Mouse (Mus musculus) intestine, embryonic 16.5 days (tissue): ENCODE results near the gene Tanc1. TPM values are rescaled to one million over a fixed set of nuclear protein-coding genes. Genes with fewer than 3 reads are reported as not detected.
A peak's percentile ranks its signal among the peaks of the same experiment; 100 is the strongest.

ENCODE experiments used
- ATAC-seq: fragments of 200-750 bp; cut with Nextera tagmentation; 2 replicates; pipeline ENCODE4 v1.8.0; 2017; ENCODE audit warnings: moderate TSS enrichment, moderate library complexity
- H3K27ac ChIP-seq: fragments of 300-500 bp; sonication (generic); 2 replicates; pipeline ENCODE4 v1.5.1; 2014; ENCODE audit warnings: mild to moderate bottlenecking, low read length
- H3K27me3 ChIP-seq: fragments of 300-500 bp; sonication (generic); replicated peaks from 2 replicates; pipeline ENCODE4 v1.6.1; 2014; ENCODE audit warnings: low read length, control low read depth, mixed read lengths; ENCODE audit not compliant: control insufficient read depth, insufficient read depth
- H3K36me3 ChIP-seq: fragments of 300-500 bp; sonication (generic); 2 replicates; pipeline ENCODE4 v1.6.1; 2014; ENCODE audit warnings: low read length, control low read depth; ENCODE audit not compliant: control insufficient read depth, insufficient read depth
- H3K4me1 ChIP-seq: fragments of 300-500 bp; sonication (generic); 2 replicates; pipeline ENCODE4 v1.6.1; 2014; ENCODE audit warnings: low read length, control low read depth, mixed read lengths; ENCODE audit not compliant: control insufficient read depth, insufficient read depth
- H3K4me2 ChIP-seq: fragments of 300-500 bp; sonication (generic); 2 replicates; pipeline ENCODE4 v1.6.1; 2014; ENCODE audit warnings: low read depth, low read length, control low read depth
- H3K4me3 ChIP-seq: fragments of 300-500 bp; sonication (generic); 2 replicates; pipeline ENCODE4 v1.5.1; 2014; ENCODE audit warnings: mild to moderate bottlenecking, low read length
- H3K9ac ChIP-seq: fragments of 300-500 bp; sonication (generic); 2 replicates; pipeline ENCODE4 v1.6.1; 2014; ENCODE audit warnings: low read depth, low read length
- H3K9me3 ChIP-seq: fragments of 300-500 bp; sonication (generic); 2 replicates; pipeline ENCODE4 v1.6.1; 2016; ENCODE audit warnings: low read length, control low read depth; ENCODE audit not compliant: control insufficient read depth
- WGBS: fragments of 180-500 bp; shearing (Covaris S2); extraction: QIAGEN DNeasy Blood & Tissue Kit; methylation state at CpG from one replicate; pipeline ENCODE4 v1.1.7; 2014; 5-methylcytosine and 5-hydroxymethylcytosine counted together
- polyA plus RNA-seq: library from polyadenylated mRNA; unstranded; fragments of >200 nt; fragmentation: Nextera tagmentation; extraction: Ambion mirVana; gene quantifications from 2 replicates; pipeline ENCODE4 v1.2.1, GENCODE M21; 2015

Tanc1 gene
- polyA plus RNA-seq, 1 experiment from 2014 or later = 20.8 TPM

DNA sequence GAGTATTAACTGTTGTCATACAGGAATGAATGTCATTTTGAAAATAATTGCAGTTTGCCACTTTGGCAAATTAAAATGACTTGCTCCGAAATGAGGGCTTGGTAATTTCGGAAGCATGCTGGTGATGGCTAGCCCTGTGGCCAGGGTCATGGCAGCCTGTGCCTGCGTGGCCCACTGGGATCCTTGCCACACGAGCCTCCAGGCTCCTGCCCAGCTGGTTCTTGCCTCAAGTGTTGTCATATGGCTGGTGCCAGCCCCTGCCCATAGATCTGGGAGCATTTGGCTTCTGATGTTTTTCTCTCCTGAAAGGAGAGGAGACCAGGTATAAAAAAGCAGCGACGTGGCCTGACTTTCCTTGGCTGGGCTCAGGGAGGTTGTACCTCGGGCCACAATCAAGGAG is 198.2 kb downstream of the Tanc1 start:
- Histone ChIP-seq H3K27ac (no peak overlapping the region), H3K4me2 (no peak overlapping the region), H3K36me3 (peaks cover 7% of the 10 kb centered on the region), H3K4me1 (no peaks in the 10 kb centered on the region), H3K4me3 (no peak overlapping the region), H3K9me3 (no peaks in the 10 kb centered on the region), H3K9ac (no peak overlapping the region), H3K27me3 (no peaks in the 10 kb centered on the region)
- no peak for ATAC-seq
- 94% methylated on average over 7 of the region's 7 CpGs for WGBS

DNA sequence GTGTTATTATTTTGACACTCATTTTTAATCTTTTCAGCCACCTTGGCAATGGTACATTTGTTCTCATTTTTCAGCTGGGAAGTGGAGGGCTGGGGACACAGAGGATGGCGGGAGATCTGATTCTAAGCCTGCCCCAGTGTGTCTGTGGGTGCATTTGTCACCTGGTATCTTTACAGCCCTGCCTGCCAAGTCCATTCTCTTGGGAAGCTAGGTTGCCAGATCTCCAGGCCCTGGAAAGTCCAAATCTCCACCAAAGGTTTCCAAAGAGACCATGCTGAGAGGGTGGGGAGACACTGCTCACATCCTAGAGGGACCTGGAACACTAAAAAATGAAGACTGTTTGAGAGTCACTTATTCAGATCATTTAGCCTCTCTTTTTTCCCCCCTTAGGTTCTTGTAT is 199.4 kb downstream of the Tanc1 start:
- 66% methylated on average over 1 of the region's 1 CpGs for WGBS
- no peak overlapping the region for H3K4me2 ChIP-seq
- H3K9ac ChIP-seq = no peak overlapping the region
- H3K27me3 ChIP-seq = no peaks in the 10 kb centered on the region
- no peak overlapping the region for H3K27ac ChIP-seq
- H3K36me3 ChIP-seq = peaks cover 7% of the 10 kb centered on the region; the same call in 1 of the 2 replicates
- no peaks in the 10 kb centered on the region for H3K4me1 ChIP-seq
- H3K9me3 ChIP-seq = no peaks in the 10 kb centered on the region
- H3K4me3 ChIP-seq = no peak overlapping the region
- ATAC-seq = no peak

DNA sequence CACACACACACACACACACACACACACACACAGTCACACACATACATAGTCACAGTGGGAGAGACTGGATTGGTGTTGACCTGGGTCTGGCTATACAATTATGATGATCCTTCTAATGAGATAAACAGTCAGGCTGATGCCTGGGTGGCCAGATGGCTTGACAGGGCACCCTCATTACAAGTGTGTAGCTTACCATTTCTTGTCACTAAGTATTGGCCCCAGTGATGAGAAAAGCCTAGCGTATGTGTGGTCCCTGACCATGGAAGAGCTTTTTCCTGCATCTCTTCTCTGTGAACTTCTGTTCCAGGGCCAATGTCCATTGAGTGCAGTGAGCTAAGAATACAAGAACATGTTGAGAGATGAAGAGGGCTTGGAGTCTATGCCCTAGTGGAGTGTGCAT is 200.8 kb downstream of the Tanc1 start:
- Histone ChIP-seq H3K4me3 (no peak overlapping the region), H3K4me2 (no peak overlapping the region), H3K27ac (no peak overlapping the region), H3K27me3 (no peaks in the 10 kb centered on the region), H3K36me3 (peaks cover 7% of the 10 kb centered on the region; the same call in 1 of the 2 replicates), H3K9ac (no peak overlapping the region), H3K4me1 (no peaks in the 10 kb centered on the region), H3K9me3 (no peaks in the 10 kb centered on the region)
- no peak for ATAC-seq
- 97% methylated on average over 1 of the region's 1 CpGs for WGBS

DNA sequence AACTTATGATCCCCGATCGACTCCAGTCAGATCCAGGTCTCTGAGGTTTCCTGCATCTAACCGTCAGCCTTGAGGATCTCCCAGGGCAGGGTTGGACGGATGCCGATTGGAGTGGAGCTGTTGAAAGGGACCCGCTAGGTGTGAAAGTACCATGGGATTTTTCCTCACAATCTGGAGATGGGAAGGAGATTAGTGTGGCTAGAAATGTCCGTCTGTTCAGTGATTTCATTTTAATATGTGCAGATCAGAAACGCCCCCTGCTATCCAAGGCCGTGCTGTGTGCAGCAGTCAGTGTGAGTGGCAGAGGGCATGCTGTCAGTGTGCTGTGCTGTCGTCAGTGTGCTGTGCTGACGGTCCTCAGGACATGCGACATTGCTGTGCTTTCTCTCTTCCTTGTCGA is 201.6 kb downstream of the Tanc1 start:
- H3K9ac ChIP-seq = no peak overlapping the region
- H3K27ac ChIP-seq = no peak overlapping the region
- H3K36me3 ChIP-seq = 0 out of 2 replicates have a peak, but pooled peaks cover 4% of the 10 kb centered on the region
- no peak overlapping the region for H3K4me3 ChIP-seq
- no peak for ATAC-seq
- H3K9me3 ChIP-seq = no peaks in the 10 kb centered on the region
- no peaks in the 10 kb centered on the region for H3K27me3 ChIP-seq
- no peak overlapping the region for H3K4me2 ChIP-seq
- 89% methylated on average over 13 of the region's 13 CpGs for WGBS
- no peaks in the 10 kb centered on the region for H3K4me1 ChIP-seq

DNA sequence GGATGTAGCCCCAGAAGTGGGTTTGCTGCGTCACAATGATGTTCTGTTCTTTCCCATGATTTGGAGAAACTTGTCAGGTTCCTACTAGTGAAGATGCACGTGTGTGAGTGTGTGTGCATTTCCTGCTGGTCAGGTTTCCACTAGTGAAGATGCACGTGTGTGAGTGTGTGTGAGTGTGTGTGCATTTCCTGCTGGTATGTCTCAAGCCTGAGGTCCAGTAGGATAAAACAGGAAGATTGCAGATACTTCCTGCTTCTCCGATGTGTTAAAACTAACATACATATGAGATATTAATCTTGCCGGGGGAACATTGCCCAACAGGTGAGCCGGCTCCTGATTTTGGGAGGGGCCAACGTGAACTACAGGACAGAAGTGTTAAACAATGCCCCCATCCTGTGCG is 203.2 kb downstream of the Tanc1 start:
- 0 out of 2 replicates have a peak, but pooled peaks cover 7% of the 10 kb centered on the region for H3K36me3 ChIP-seq
- 78% methylated on average over 8 of the region's 8 CpGs for WGBS

DNA sequence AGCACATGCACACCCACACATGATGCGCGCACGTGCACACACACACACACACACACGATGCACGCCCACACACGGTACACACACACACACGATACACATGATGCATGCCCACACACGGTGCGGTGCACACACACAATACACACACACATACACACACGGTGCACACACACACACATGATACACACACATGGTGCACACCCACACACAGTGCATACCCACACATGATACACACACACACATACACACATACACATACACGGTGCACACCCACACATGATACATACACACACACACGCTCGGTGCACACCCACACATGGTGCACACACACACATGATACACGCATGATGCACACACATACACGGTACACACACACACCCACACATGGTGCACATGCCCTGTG is 206.8 kb downstream of the Tanc1 start:
- Histone ChIP-seq H3K36me3 (0 out of 2 replicates have a peak, but pooled peaks cover 7% of the 10 kb centered on the region), H3K4me2 (no peak overlapping the region), H3K27me3 (no peaks in the 10 kb centered on the region), H3K9me3 (no peaks in the 10 kb centered on the region), H3K9ac (no peak overlapping the region), H3K4me1 (no peaks in the 10 kb centered on the region), H3K4me3 (no peak overlapping the region), H3K27ac (no peak overlapping the region)
- no peak for ATAC-seq
- 96% methylated on average over 15 of the region's 15 CpGs for WGBS

More for the DNA sequence above, 203.2 kb downstream of the Tanc1 start:
- Histone ChIP-seq H3K27me3 (no peaks in the 10 kb centered on the region), H3K9me3 (no peaks in the 10 kb centered on the region), H3K4me1 (no peaks in the 10 kb centered on the region), H3K9ac (no peak overlapping the region), H3K27ac (no peak overlapping the region), H3K4me2 (no peak overlapping the region), H3K4me3 (no peak overlapping the region)
- ATAC-seq = no peak

DNA sequence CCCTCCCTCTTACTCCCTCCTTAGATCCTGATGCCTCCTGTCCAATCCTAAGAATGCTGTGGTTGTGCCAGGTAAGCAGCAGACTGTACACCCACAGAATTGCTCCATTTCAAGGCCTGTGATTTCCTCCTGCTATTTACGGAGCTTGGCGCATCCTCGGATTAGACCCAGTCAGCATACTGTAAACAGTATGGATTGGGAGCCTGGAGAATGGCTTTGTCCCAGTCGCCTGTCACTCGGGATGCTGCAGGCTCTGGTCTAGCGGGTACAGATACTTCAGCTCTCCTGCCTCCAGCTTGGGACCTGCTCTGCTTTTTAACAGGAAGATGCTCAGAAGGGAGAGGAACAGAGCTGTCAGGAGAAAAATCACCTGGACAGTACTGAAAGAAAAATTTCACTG is 207.6 kb downstream of the Tanc1 start:
- Histone ChIP-seq H3K9ac (no peak overlapping the region), H3K27me3 (no peaks in the 10 kb centered on the region), H3K36me3 (0 out of 2 replicates have a peak, but pooled peaks cover 7% of the 10 kb centered on the region), H3K27ac (no peak overlapping the region), H3K4me1 (no peaks in the 10 kb centered on the region), H3K4me3 (no peak overlapping the region), H3K9me3 (no peaks in the 10 kb centered on the region), H3K4me2 (no peak overlapping the region)
- 78% methylated on average over 6 of the region's 6 CpGs for WGBS
- no peak for ATAC-seq

DNA sequence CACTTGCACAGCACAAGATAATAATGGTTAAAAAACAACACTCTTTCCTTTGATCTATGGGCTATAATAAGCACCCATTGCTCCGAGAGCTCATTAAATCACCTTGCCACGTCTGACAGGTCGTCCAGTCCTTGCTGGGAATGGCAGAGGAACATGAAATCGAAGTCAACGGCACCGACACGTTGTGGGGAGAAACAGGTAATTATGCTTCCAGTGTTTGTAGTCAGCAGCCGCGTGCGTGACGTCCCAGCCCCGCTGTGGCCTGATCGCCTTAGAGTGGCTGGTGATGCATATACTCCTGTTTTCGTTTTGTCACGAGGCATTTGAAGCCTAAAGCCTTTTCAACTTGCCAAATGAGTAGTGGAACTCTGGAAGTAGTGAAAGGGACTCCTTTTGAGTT is 208.2 kb downstream of the Tanc1 start:
- Histone ChIP-seq H3K4me2 (no peak overlapping the region), H3K27me3 (no peaks in the 10 kb centered on the region), H3K27ac (no peak overlapping the region), H3K4me1 (no peaks in the 10 kb centered on the region), H3K36me3 (0 out of 2 replicates have a peak, but pooled peaks cover 7% of the 10 kb centered on the region), H3K9me3 (no peaks in the 10 kb centered on the region), H3K4me3 (no peak overlapping the region), H3K9ac (no peak overlapping the region)
- ATAC-seq = no peak
- 92% methylated on average over 15 of the region's 15 CpGs for WGBS

DNA sequence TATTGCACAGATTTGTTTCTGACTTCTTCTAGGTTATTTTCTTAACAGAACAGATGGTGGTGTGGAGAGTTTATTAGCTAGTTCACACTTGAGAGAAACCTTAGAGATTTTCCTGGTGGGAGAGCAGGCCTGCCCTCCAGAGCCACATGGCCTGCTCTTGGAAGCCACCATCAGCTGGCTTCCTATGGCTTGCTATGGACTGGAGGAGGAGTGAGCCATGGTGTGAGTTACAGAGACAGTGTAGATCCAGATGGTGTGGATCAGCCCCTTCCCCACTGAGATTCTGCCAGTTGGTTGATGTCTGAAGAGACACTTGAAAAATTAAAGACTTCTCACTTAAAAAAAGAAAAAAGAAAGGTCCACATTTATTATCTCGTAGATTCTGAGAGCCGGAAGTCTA is 209.2 kb downstream of the Tanc1 start:
- Histone ChIP-seq H3K9me3 (no peaks in the 10 kb centered on the region), H3K27me3 (no peaks in the 10 kb centered on the region), H3K4me2 (no peak overlapping the region), H3K9ac (no peak overlapping the region), H3K36me3 (0 out of 2 replicates have a peak, but pooled peaks cover 7% of the 10 kb centered on the region), H3K27ac (no peak overlapping the region), H3K4me1 (no peaks in the 10 kb centered on the region), H3K4me3 (no peak overlapping the region)
- 64% methylated on average over 2 of the region's 2 CpGs for WGBS
- ATAC-seq = no peak

DNA sequence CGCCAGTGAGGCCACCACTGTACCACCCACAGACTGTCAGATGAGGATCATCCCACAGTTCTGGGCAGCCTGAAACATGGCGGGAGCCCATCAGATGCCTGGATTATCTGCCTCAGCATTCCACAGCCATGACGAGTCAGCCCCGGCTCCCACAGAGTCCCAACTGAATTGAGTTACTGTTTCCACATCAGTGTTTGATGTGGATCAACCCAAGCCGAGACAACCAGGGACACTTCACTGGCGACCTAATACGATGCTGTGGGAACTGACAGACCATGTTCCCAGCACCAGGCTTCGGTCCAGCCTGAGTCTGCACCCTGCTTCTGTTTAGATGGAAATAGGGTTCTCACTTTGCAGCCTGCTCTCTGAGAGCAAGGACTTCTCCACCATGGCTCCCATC is 212.4 kb downstream of the Tanc1 start:
- WGBS = 74% methylated on average over 8 of the region's 8 CpGs
- no peaks in the 10 kb centered on the region for H3K36me3 ChIP-seq
- H3K4me2 ChIP-seq = no peak overlapping the region
- ATAC-seq = peak; percentile 44; the same call in 1 of the 2 replicates
- H3K4me3 ChIP-seq = no peak overlapping the region
- H3K27ac ChIP-seq = no peak overlapping the region
- H3K9me3 ChIP-seq = no peaks in the 10 kb centered on the region
- H3K4me1 ChIP-seq = peaks cover 13% of the 10 kb centered on the region
- H3K9ac ChIP-seq = no peak overlapping the region
- no peaks in the 10 kb centered on the region for H3K27me3 ChIP-seq
